In the genomic region with DNA sequence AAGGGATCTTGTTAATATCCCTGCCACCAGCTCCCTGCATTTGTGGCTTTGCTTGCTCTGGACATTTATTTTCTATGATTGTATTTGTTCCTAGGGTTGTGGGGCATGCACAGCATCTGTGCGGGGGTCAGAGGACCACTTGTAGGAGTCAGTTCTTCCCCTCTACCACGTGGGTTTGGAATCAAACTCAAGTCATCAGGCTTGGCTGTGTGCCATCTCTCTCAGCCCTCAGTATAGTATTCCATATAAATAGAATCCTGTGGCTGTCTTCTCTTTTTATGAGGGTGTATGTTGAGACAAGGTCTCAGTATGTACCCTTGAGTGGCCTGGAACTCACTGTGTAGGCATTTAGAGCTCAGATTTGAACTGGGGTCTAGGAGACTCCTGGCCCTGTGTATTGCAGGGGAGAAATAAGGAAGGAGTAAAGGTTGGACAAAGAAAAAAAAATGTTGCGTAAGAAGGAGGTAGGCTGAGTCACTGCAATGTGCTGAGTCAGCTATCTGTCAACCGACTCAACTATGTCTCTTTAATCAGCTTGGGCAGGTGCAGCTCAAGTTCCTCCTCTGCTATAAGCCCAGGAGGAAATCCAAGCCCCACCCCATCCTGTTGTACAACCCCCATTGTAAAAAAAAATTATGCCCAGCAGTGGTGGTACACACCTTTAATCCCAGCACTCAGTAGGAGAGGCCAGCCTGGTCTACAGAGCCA, we compare ENCODE assay signal across 14 mouse cellular contexts. TPM values are rescaled to one million over a fixed set of nuclear protein-coding genes. Genes with fewer than 3 reads are reported as not detected.
DNase-seq lines count a peak whose midpoint lies in the region; ATAC-seq and TF ChIP-seq lines count a peak whose summit lies in the region.
"Had no signal": no experiment of that assay in that cellular context is flagged by ENCODE, and none has a peak within 500 bp of the region (broad histone marks: within the 10 kb centered on the region; RNA-seq: fewer than 3 reads in every experiment).

No protein-coding gene starts in this region.

- no peak overlapping the region for H3ac ChIP-seq in C2C12 (ENCODE audit: control insufficient read depth, insufficient read length, low read depth)

- no peak overlapping the region for H3K4me3 ChIP-seq in C2C12 (ENCODE audit: insufficient read depth, poor library complexity, severe bottlenecking)
- no peak overlapping the region for H3K4me3 ChIP-seq in liver, embryonic 13.5 days (replicated peaks)
- H3K4me3 ChIP-seq in thymus, adult 2 months (ENCODE audit: control insufficient read depth, insufficient read depth, low read length), result no peak overlapping the region
- H3K4me3 ChIP-seq: erythroblast, embryonic 14.5 days had no signal

- WGBS in liver, embryonic 13.5 days (ENCODE audit: insufficient replicate concordance), result 29% methylated on average over 4 of the region's 4 CpGs
- WGBS in thymus, adult 2 months, result 21% methylated on average over 4 of the region's 4 CpGs

- no peak overlapping the region for H3K4me2 ChIP-seq in liver, embryonic 13.5 days
- H3K4me2 ChIP-seq: heart, embryonic 11.5 days; hindbrain, embryonic 14.5 days had no signal

- peak; percentile 44; the same call in 1 of the 2 replicates for ATAC-seq in liver, embryonic 13.5 days (ENCODE audit: low read depth)

- no peaks in the 10 kb centered on the region for H3K27me3 ChIP-seq in C2C12 (ENCODE audit: control insufficient read depth, insufficient read depth, insufficient read length)
- H3K27me3 ChIP-seq in liver, embryonic 13.5 days, result peaks cover 39% of the 10 kb centered on the region
- H3K27me3 ChIP-seq in thymus, adult 2 months (ENCODE audit: control insufficient read depth, insufficient read depth, low read length), result no peaks in the 10 kb centered on the region

- no peaks in the 10 kb centered on the region for H3K9me3 ChIP-seq in liver, embryonic 13.5 days (replicated peaks)

- no peak for TF ChIP-seq POLR2A in thymus, adult 2 months (IDR thresholded peaks at IDR 0.05; ENCODE audit: control insufficient read depth, extremely low read depth, insufficient read depth, low read length, poor library complexity)

- no peak for TF ChIP-seq CTCF in C2C12 (IDR thresholded peaks at IDR 0.05; ENCODE audit: control insufficient read depth, insufficient read depth, insufficient read length)
- no peak for TF ChIP-seq CTCF in thymus, adult 2 months (IDR thresholded peaks at IDR 0.05; ENCODE audit: borderline replicate concordance, control insufficient read depth, extremely low read depth, insufficient read depth, low read length, poor library complexity)

- H3K79me2 ChIP-seq in C2C12 (ENCODE audit: control insufficient read depth, insufficient read depth), result no peaks in the 10 kb centered on the region

- no peaks in the 10 kb centered on the region for H3K79me3 ChIP-seq in C2C12 (ENCODE audit: low read depth)

- H3K9ac ChIP-seq in liver, embryonic 13.5 days, result no peak overlapping the region
- H3K9ac ChIP-seq: hindbrain, embryonic 14.5 days had no signal

- H3K36me3 ChIP-seq in C2C12 (ENCODE audit: control insufficient read depth, insufficient read depth), result no peaks in the 10 kb centered on the region
- no peaks in the 10 kb centered on the region for H3K36me3 ChIP-seq in liver, embryonic 13.5 days
- H3K36me3 ChIP-seq in thymus, adult 2 months (ENCODE audit: control insufficient read depth, insufficient read depth, low read length), result no peaks in the 10 kb centered on the region

- no peak overlapping the region for H3K27ac ChIP-seq in liver, embryonic 13.5 days
- no peak overlapping the region for H3K27ac ChIP-seq in thymus, adult 2 months (ENCODE audit: control insufficient read depth, insufficient read depth, low read length)
- H3K27ac ChIP-seq: hindbrain, embryonic 14.5 days had no signal

- DNase-seq in c-Kit-positive CD71-positive TER-119-negative erythroid progenitor cells, embryonic 14.5 days (ENCODE audit: low read depth), result peak; percentile 38
- DNase-seq in liver, embryonic 13.5 days, result peak; percentile 44
- peak; percentile 61 for DNase-seq in thymus, adult 2 months
- no peak for DNase-seq in B cell, adult 2 months
- DNase-seq in gastrocnemius, adult 18-20 months (ENCODE audit: low spot score), result no peak
- no peak for DNase-seq in embryo, embryonic 10.5 days (ENCODE audit: low spot score)
- DNase-seq: adrenal gland, postnatal 10 days; cerebellum, adult 8-10 months; kidney, postnatal 25 days had no signal

- peaks cover 32% of the 10 kb centered on the region for H3K4me1 ChIP-seq in liver, embryonic 13.5 days (replicated peaks)
- H3K4me1 ChIP-seq in thymus, adult 2 months (replicated peaks; ENCODE audit: control insufficient read depth, insufficient read depth, low read length), result peaks cover 18% of the 10 kb centered on the region

TF ChIP-seq in C2C12, 6 proteins besides CTCF, POLR2A, EP300 and RAD21:
- TF ChIP-seq CEBPB (IDR thresholded peaks at IDR 0.05; ENCODE audit: low read depth), result peak; percentile 96
- TF ChIP-seq FOSL1 (IDR thresholded peaks at IDR 0.05; ENCODE audit: insufficient read depth, low read length, poor library complexity, severe bottlenecking), result no peak
- peak; percentile 87 for TF ChIP-seq MYOD1 (IDR thresholded peaks at IDR 0.05; ENCODE audit: control insufficient read depth, insufficient read length, low read depth)
- no peak for TF ChIP-seq MAX (IDR thresholded peaks at IDR 0.05)
- TF ChIP-seq MYOG (IDR thresholded peaks at IDR 0.05; ENCODE audit: control insufficient read depth, extremely low read depth, insufficient read length), result no peak
- TF ChIP-seq USF1 (IDR thresholded peaks at IDR 0.05; ENCODE audit: low read depth), result no peak

RNA-seq across cellular contexts. Expression of a gene that starts 3.0 kb away (rescaled TPM):
- 14.8 TPM for polyA plus RNA-seq in C2C12 (2012; fragmentation: generic; extraction: Trizol)
- polyA plus RNA-seq in liver, embryonic 13.5 days (2015; fragmentation: Nextera tagmentation; extraction: Ambion mirVana), result 0.45 and 0.48 TPM in 2 replicates
- polyA plus RNA-seq in thymus, adult 2 months (2012; rRNA removed), result 63.0 and 72.7 TPM in 2 replicates
- 10 to 100 TPM in 1 of 2 experiments, 1 to 10 TPM in 1; 9.6 to 12.5 TPM for total RNA-seq in gastrocnemius, adult 18-20 months (2021)
- total RNA-seq: neutrophil, adult 5-6 weeks had no signal
- polyA plus RNA-seq: erythroblast, embryonic 14.5 days had no signal

RNA-seq across cellular contexts. Expression of a gene that starts 19.7 kb away (rescaled TPM):
- 0.12 TPM for polyA plus RNA-seq in C2C12 (2012; fragmentation: generic; extraction: Trizol)
- polyA plus RNA-seq in liver, embryonic 13.5 days (2015; fragmentation: Nextera tagmentation; extraction: Ambion mirVana), result not detected in 2 replicates
- 1.9 and 2.0 TPM in 2 replicates for polyA plus RNA-seq in thymus, adult 2 months (2012; rRNA removed)
- under 1 TPM; 0.18 to 0.19 TPM for total RNA-seq in gastrocnemius, adult 18-20 months (2021)
- polyA plus RNA-seq: erythroblast, embryonic 14.5 days; heart, embryonic 11.5 days had no signal

Comparison
In these comparisons a context has a peak if more than half of its experiments do, and no peak if none do; other contexts are left out.
1. DNase-seq: peak in c-Kit-positive CD71-positive TER-119-negative erythroid progenitor cells, embryonic 14.5 days (single experiment), liver, embryonic 13.5 days (single experiment) and thymus, adult 2 months (single experiment); none in B cell, adult 2 months (0 of 2), gastrocnemius, adult 18-20 months (single experiment) and embryo, embryonic 10.5 days (single experiment).
2. RNA of a gene that starts 3.0 kb away (polyA plus RNA-seq): 63.0 to 72.7 TPM in thymus, adult 2 months and 14.8 TPM in C2C12 (single experiment); 0.45 to 0.48 TPM in liver, embryonic 13.5 days; every median in the first group is over 10 times any median in the second.